Mouse (Mus musculus) kidney, adult 2 months (tissue): ENCODE measurements around the gene Luzp2.

Experiments
- CTCF ChIP-seq: fragments of 200-500 bp; conservative IDR thresholded peaks from 2 replicates; pipeline ENCODE4 v1.5.1; 2011; ENCODE audit warnings: low read depth, mild to moderate bottlenecking, control low read depth, low read length, moderate library complexity, mixed read lengths; ENCODE audit not compliant: insufficient read depth, insufficient read length
- POLR2A ChIP-seq: fragments of 200-500 bp; IDR thresholded peaks from one replicate; pipeline ENCODE4 v1.6.1; 2011; ENCODE audit warnings: low read depth, low read length, control low read depth

- TF ChIP-seq CTCF = no peak
- TF ChIP-seq POLR2A = no peak
These were observed at the start of gene Luzp2 for GRCm38 (mm10) chr7:54835372-54835851.
